Mouse (Mus musculus) CH12.LX (cell line): ENCODE measurements around the gene Kcnmb3. TPM values are rescaled to one million over a fixed set of nuclear protein-coding genes. Genes with fewer than 3 reads are reported as not detected.

Source experiments
- DNase-seq: peaks from one replicate; pipeline ENCODE4 v3.0.0-alpha.2; 2013; ENCODE audit errors: extremely low read depth
- H3K27ac ChIP-seq: 2 replicates; pipeline ENCODE4 v1.5.1; 2012; ENCODE audit warnings: low read depth, mild to moderate bottlenecking, control low read depth, moderate library complexity; ENCODE audit not compliant: insufficient read depth
- H3K27me3 ChIP-seq: replicated peaks from 2 replicates; pipeline ENCODE3; 2012; ENCODE audit warnings: inconsistent platforms
- H3K36me3 ChIP-seq, 2 experiments: replicated peaks in 1 of 2; 2 replicates each; pipeline versions ENCODE3 to v1.6.1; 2012; ENCODE audit warnings: inconsistent platforms in 1 of 2, low read length in 1 of 2, mild to moderate bottlenecking in 1 of 2, mixed read lengths in 1 of 2, moderate library complexity in 1 of 2; ENCODE audit not compliant: control insufficient read depth in 1 of 2, insufficient read depth in 1 of 2
- H3K4me1 ChIP-seq, 2 experiments: 2 replicates each; pipeline ENCODE4 v1.6.1; 2012; ENCODE audit warnings: inconsistent platforms in 1 of 2, moderate library complexity in 1 of 2; ENCODE audit not compliant: insufficient read depth in 2 of 2, control insufficient read depth in 1 of 2
- H3K4me2 ChIP-seq: 2 replicates; pipeline ENCODE4 v1.6.1; 2012; ENCODE audit warnings: low read depth, mild to moderate bottlenecking, control low read depth; ENCODE audit not compliant: poor library complexity, insufficient read depth, severe bottlenecking
- H3K4me3 ChIP-seq, 3 experiments: fragments of 150-350 bp in 1 of 3; sonication (generic) in 1 of 3; replicated peaks in 1 of 3; 2 replicates each; pipeline versions ENCODE3 to v1.5.1; 2011 to 2012; ENCODE audit warnings: low read depth in 2 of 3, low read length in 2 of 3, mild to moderate bottlenecking in 2 of 3, moderate library complexity in 2 of 3, control low read depth in 1 of 3, improper control_type of control experiment in 1 of 3, inconsistent platforms in 1 of 3, mixed read lengths in 1 of 3; ENCODE audit not compliant: poor library complexity in 1 of 3
- H3K79me2 ChIP-seq: replicated peaks from 2 replicates; pipeline ENCODE4 v1.6.1; 2012; ENCODE audit warnings: mild to moderate bottlenecking, moderate library complexity; ENCODE audit not compliant: control insufficient read depth, poor library complexity, insufficient read depth, severe bottlenecking; ENCODE audit errors: extremely low read depth
- H3K9ac ChIP-seq: 2 replicates; pipeline ENCODE4 v1.6.1; 2012; ENCODE audit warnings: low read depth, mild to moderate bottlenecking, control low read depth, moderate library complexity; ENCODE audit not compliant: insufficient read depth
- H3K9me3 ChIP-seq: replicated peaks from 2 replicates; pipeline ENCODE3; 2012; ENCODE audit warnings: low read length, inconsistent platforms, mixed read lengths
- BHLHE40 ChIP-seq: IDR thresholded peaks from 2 replicates; pipeline ENCODE4 v1.6.1; 2011; ENCODE audit warnings: mild to moderate bottlenecking, low read depth, low read length, improper control_type of control experiment
- CTCF ChIP-seq, 2 experiments: IDR thresholded peaks in 1 of 2; conservative IDR thresholded peaks in 1 of 2; 2 replicates each; pipeline ENCODE4 v1.5.1; 2011 to 2012; ENCODE audit warnings: low read depth in 2 of 2, low read length in 2 of 2, improper control_type of control experiment in 1 of 2, inconsistent platforms in 1 of 2, mild to moderate bottlenecking in 1 of 2, moderate library complexity in 1 of 2
- ELF1 ChIP-seq: IDR thresholded peaks from 2 replicates; pipeline ENCODE4 v1.6.1; 2014; ENCODE audit warnings: low read depth, mild to moderate bottlenecking, inconsistent platforms, low read length, improper control_type of control experiment
- EP300 ChIP-seq: IDR thresholded peaks from 2 replicates; pipeline ENCODE4 v1.6.1; 2011; ENCODE audit warnings: low read length, improper control_type of control experiment
- HCFC1 ChIP-seq: IDR thresholded peaks from 2 replicates; pipeline ENCODE4 v1.6.1; 2012; ENCODE audit warnings: low read depth, mild to moderate bottlenecking, inconsistent platforms, low read length, improper control_type of control experiment
- MAFK ChIP-seq: IDR thresholded peaks from 2 replicates; pipeline ENCODE4 v1.6.1; 2011; ENCODE audit warnings: low read length, improper control_type of control experiment; ENCODE audit not compliant: insufficient replicate concordance
- MEF2A ChIP-seq: IDR thresholded peaks from 2 replicates; pipeline ENCODE4 v1.6.1; 2014; ENCODE audit warnings: low read depth, mild to moderate bottlenecking, inconsistent platforms, low read length, improper control_type of control experiment, borderline replicate concordance
- MYC ChIP-seq: IDR thresholded peaks from 2 replicates; pipeline ENCODE4 v1.6.1; 2011; ENCODE audit warnings: low read depth, mild to moderate bottlenecking, improper control_type of control experiment, low read length
- NRF1 ChIP-seq: IDR thresholded peaks from 2 replicates; pipeline ENCODE4 v1.6.1; 2014; ENCODE audit warnings: low read depth, mild to moderate bottlenecking, inconsistent platforms, low read length, improper control_type of control experiment, moderate library complexity
- POLR2A ChIP-seq: IDR thresholded peaks from 2 replicates; pipeline ENCODE4 v1.6.1; 2011; ENCODE audit warnings: low read depth, mild to moderate bottlenecking, improper control_type of control experiment, low read length
- POLR2AphosphoS2 ChIP-seq: IDR thresholded peaks from 2 replicates; pipeline ENCODE4 v1.6.1; 2011; ENCODE audit warnings: low read depth, low read length, improper control_type of control experiment
- SIN3A ChIP-seq: IDR thresholded peaks from 2 replicates; pipeline ENCODE4 v1.6.1; 2012; ENCODE audit warnings: low read length, improper control_type of control experiment, inconsistent platforms
- SMC3 ChIP-seq: IDR thresholded peaks from 2 replicates; pipeline ENCODE4 v1.6.1; 2011; ENCODE audit warnings: low read depth, low read length, improper control_type of control experiment
- TBP ChIP-seq: conservative IDR thresholded peaks from 2 replicates; pipeline ENCODE4 v1.6.1; 2011; ENCODE audit warnings: low read depth, low read length, improper control_type of control experiment
- UBTF ChIP-seq: IDR thresholded peaks from 2 replicates; pipeline ENCODE4 v1.6.1; 2012; ENCODE audit warnings: low read depth, mild to moderate bottlenecking, inconsistent platforms, low read length, improper control_type of control experiment, moderate library complexity
- ZC3H11A ChIP-seq: IDR thresholded peaks from 2 replicates; pipeline ENCODE4 v1.6.1; 2012; ENCODE audit warnings: low read depth, mild to moderate bottlenecking, inconsistent platforms, low read length, improper control_type of control experiment
- ZKSCAN1 ChIP-seq: IDR thresholded peaks from 2 replicates; pipeline ENCODE4 v1.6.1; 2012; ENCODE audit warnings: low read depth, inconsistent platforms, low read length, improper control_type of control experiment, borderline replicate concordance
- ZMIZ1 ChIP-seq: IDR thresholded peaks from 2 replicates; pipeline ENCODE4 v1.6.1; 2012; ENCODE audit warnings: low read depth, mild to moderate bottlenecking, inconsistent platforms, low read length, improper control_type of control experiment
- dilution Hi-C: fragments of 300-500 bp; cut with MboI; formaldehyde crosslinking; loops from 2 replicates; pipeline ENCODE4 v1.14.3; 2020; ENCODE audit warnings: low sequenced_read_pairs; ENCODE audit not compliant: extremely low pct_unique_long_range_greater_than_20kb, extremely low pct_ligation_motif_present
- in situ Hi-C: fragments of 300-500 bp; cut with MboI; formaldehyde crosslinking; loops from 3 replicates; pipeline ENCODE4 v1.14.3; 2019; ENCODE audit warnings: low sequenced_read_pairs, low pct_ligation_motif_present, low pct_unique_long_range_greater_than_20kb, mixed read lengths
- polyA plus RNA-seq: library from polyadenylated mRNA; unstranded; fragments of >175 nt; gene quantifications from 2 replicates; pipeline ENCODE4 v1.2.1, GENCODE M21; 2012; ENCODE audit warnings: low read depth; ENCODE audit not compliant: insufficient read length
- total RNA-seq, 2 experiments: library from RNA; depleted of rRNA; stranded (reverse); fragments of 300-350 nt in 1 of 2; fragments of >200 nt in 1 of 2; gene quantifications; 2 replicates each; pipeline ENCODE4 v1.2.3; 2012 to 2014

Gene Kcnmb3
- total and polyA plus RNA-seq, 3 experiments: 1.0 to 4.7 (median 2.4) TPM

DNA sequence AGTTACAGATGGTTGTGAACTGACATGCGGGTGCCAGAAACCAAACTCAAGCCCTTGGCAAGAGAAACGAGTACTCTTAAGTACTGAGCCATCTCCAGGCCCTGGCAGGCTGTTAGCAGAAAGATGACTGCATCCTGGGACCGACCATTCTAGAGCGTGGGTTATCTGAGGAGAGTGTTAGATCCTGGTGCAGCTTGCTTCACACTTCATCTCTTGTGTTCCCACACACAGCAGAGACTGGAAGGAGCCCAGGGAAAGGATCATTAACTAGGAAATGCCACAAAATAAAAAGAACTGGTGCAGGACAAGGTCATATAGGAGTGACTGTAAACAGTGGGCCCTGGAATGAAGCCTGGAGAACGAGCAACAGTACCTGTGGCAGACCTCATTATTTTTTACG is 20.9 kb downstream of the Kcnmb3 start:
- Histone ChIP-seq H3K9ac (no peak overlapping the region), H3K4me1 (peaks cover 19 to 33% of the 10 kb centered on the region in 2 experiments), H3K4me3 (no peak overlapping the region), H3K27me3 (no peaks in the 10 kb centered on the region), H3K4me2 (no peak overlapping the region), H3K9me3 (no peaks in the 10 kb centered on the region), H3K27ac (no peak overlapping the region), H3K79me2 (no peaks in the 10 kb centered on the region), H3K36me3 (peaks cover 0 to 15% of the 10 kb centered on the region in 2 experiments)
- TF ChIP-seq ZMIZ1 (no peak), SIN3A (no peak), ZC3H11A (no peak), EP300 (no peak), POLR2AphosphoS2 (no peak)
- dilution Hi-C loops (no loop called here), in situ Hi-C loops (no loop called here)
- no peak for DNase-seq

- Histone ChIP-seq H3K27ac (no peak overlapping the region), H3K79me2 (no peaks in the 10 kb centered on the region), H3K4me1 (peaks cover 19 to 33% of the 10 kb centered on the region in 2 experiments)
- dilution Hi-C loops: no loop called here
- TF ChIP-seq ZKSCAN1: no peak
- no peak for TF ChIP-seq UBTF
- no peak for TF ChIP-seq HCFC1
- no peak for TF ChIP-seq ZMIZ1
- no peak for TF ChIP-seq SMC3
- no peak for TF ChIP-seq MYC
- no peak for TF ChIP-seq BHLHE40
- TF ChIP-seq MAFK: no peak
- no peak for TF ChIP-seq NRF1
- no peak for TF ChIP-seq CTCF (conservative IDR thresholded peaks at IDR 0.05 in 1 of 2, IDR thresholded peaks at IDR 0.05 in 1 of 2; ENCODE audit: low read depth in 2 of 2, low read length in 2 of 2)
- no peak for TF ChIP-seq ZC3H11A
- TF ChIP-seq TBP: no peak
- TF ChIP-seq, all 38 proteins: peak for 0
- Histone ChIP-seq H3K36me3 (peaks cover 0 to 16% of the 10 kb centered on the region in 2 experiments), H3K27me3 (no peaks in the 10 kb centered on the region), H3K4me2 (no peak overlapping the region), H3K9ac (no peak overlapping the region), H3K9me3 (no peaks in the 10 kb centered on the region), H3K4me3 (no peak overlapping the region)
- DNase-seq: no peak
- in situ Hi-C loops: no loop called here
Measured at GRCm38 (mm10) chr3:32470449-32470848, 21.6 kb downstream of the Kcnmb3 start.

DNA sequence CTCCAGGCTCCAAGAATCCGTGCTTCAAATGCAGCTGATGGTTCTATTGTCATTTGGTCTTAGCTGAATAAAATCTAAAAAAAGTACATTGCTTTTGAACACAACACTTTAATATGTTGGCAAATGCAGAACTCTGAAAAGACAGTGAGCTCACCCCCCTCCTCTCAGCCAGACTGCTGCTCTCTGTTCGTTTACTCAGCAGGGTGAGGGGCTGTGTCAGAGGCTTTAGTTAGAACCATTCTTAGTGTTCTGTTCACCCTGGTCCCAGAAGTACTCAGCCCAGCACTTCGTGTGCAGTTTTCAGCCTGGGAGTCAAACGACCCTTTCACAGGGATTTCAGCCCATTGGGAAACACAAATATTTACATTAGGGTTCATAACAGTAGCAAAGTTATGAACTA is 23.6 kb downstream of the Kcnmb3 start:
- dilution Hi-C loops (no loop called here), in situ Hi-C loops (no loop called here)
- H3K27me3 ChIP-seq: no peaks in the 10 kb centered on the region
- DNase-seq: no peak
- peaks cover 17 to 29% of the 10 kb centered on the region in 2 experiments for H3K4me1 ChIP-seq
- H3K9me3 ChIP-seq: no peaks in the 10 kb centered on the region
- no peak overlapping the region for H3K4me2 ChIP-seq
- TF ChIP-seq ZKSCAN1: no peak
- no peak for TF ChIP-seq SMC3
- TF ChIP-seq ZMIZ1: no peak
- no peak for TF ChIP-seq ELF1
- no peak for TF ChIP-seq MEF2A
- no peak for TF ChIP-seq POLR2A
- H3K36me3 ChIP-seq: peaks cover 5 to 24% of the 10 kb centered on the region in 2 experiments
- no peak overlapping the region for H3K4me3 ChIP-seq
- no peak overlapping the region for H3K27ac ChIP-seq
- H3K9ac ChIP-seq: no peak overlapping the region
- H3K79me2 ChIP-seq: no peaks in the 10 kb centered on the region
